Mouse (Mus musculus) neural tube, embryonic 10.5 days (tissue): ENCODE measurements at regions not wholly inside any gene's neighbourhood (a gene's known extent, or its start where the extent isn't known, plus 50 kb on each side); places are given as distances from the start of the nearest gene placed in this dataset.

Source experiments
- DNase-seq: peaks from one replicate; pipeline ENCODE4 v3.0.0-alpha.2; 2017; ENCODE audit warnings: low spot score; ENCODE audit errors: extremely low spot score

DNA sequence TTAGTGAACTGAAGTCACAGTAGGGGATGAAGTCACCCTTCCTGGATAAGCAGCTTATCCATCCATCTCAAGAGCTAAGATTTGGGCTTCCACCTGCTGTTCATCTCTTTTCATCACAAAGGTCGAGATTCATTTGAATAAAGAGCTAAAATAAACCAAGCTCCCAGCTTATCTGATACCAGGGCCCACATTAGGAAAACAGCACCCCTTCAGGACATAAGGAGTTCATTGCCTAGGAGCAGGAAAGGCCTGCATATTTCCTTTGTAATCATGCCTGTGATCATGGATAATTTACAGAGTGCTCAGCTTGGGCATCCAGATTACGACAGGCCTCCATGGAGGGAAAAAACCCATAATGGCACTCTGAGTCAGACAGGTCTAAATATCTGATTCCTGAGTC, 190.7 kb upstream of the Klhl29 start:
- no peak for DNase-seq

DNA sequence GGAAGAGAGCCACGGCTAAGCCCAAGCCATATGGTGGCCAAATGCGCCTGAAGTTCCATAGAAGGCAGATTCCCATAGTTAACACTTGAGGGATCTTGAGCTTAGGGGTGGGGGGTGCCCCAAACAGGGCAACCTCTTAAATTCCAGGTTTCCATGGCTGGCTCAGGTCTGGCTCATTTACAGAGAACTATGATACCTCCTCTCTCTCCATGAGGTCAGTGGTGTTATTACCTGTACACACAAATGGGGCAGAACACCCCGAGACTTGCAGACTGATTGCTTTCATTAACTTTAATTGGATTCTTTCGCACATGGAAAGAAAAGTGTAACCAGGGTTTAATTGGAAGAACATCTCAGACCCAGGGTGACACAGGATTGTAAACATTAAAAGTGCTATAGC, 177.1 kb upstream of the Klhl29 start:
- no peak for DNase-seq

DNA sequence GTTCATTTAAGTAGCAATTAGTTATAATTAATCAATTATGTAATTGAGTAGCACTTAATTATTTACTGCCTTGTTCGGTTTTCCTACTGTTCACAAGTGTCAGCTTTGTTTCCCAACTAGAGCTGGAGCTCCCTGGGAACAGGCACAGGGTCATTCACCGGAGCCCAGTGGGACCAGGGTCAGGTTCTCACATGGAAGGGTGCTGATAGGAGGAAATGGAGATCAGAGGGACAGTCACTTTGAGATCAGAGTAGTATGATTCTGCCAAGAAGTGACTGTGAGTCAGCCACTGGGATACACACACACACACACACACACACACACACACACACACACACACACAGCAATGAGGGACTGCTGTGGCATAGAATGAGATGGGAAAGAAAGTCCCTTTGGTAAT, 176.4 kb upstream of the Klhl29 start:
- no peak for DNase-seq

DNA sequence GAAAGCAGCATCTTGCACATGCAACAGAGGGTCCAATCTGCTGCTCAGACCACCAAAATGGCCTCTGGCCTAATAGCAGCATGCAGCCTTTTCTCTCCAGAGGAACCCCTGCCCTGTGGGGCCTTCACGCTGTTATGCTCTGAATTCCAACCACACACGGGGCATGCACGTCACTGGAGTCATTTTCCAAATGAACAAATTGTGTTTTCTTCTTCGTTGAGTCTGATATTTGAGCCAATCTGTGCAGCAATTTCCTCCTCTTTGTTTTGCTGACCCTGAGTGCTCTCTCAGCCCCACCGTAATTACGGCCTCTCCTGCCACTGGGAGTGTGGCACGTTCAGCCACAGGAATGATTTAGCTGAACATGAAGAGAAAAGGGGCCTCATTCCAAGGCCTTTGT, 174.3 kb upstream of the Klhl29 start:
- peak; percentile 16 for DNase-seq

DNA sequence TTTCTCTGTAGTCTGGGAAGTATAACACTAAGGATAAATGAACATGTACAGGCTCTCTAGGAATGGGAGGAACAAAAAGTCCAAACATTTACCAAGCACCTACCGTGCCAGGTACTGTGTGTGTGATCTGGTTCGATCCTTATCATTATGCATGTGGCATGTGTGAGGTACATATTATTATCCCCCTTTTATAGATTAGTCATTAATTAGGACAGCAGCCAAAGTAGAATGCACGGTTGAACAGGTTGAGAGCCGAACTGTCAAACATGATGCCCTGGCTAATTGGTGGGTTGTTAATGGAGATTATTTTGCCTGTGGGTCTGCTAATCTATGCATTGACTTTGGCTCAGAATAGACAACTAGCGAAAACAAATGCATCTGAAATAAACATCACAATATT, 172.2 kb upstream of the Klhl29 start:
- DNase-seq = no peak

DNA sequence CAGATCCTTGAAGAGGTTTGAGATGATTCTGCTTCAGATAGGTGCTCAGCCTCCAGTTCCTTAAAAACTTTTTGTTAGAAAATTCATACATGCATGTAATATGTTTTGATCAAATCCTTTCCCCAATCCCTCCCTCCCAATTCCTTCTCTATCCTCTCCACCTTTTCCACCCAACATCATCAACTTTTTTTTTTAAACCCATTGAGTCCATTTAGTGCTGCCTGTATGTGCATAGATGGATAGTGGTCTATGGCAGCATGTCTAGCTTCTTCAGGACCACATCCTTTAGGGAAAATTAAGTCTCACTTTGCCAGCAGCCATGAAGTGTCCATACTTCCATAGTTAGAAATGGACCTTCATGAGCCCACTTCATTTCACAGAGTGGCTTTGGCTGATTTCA, 167.2 kb upstream of the Klhl29 start:
- no peak for DNase-seq

DNA sequence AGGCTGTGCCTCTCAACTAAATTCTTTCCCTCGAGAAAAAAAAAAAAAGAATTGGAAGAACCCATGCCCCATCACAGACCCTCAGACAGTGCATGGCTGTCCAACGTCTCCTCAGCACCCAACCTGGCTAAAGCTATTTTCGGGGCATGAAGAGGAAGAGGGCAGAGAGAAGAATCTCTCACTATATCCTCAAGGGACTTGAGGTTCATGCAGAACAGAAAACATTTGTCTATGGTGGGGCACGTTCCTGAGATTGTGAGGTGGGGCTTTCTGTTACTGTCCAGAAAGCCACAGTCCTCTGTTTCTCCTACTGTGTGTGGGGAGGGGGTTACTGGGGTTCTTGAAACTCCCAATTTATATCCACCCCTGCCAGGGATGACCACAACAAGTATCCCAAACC, 120.8 kb upstream of the Klhl29 start:
- DNase-seq = no peak

DNA sequence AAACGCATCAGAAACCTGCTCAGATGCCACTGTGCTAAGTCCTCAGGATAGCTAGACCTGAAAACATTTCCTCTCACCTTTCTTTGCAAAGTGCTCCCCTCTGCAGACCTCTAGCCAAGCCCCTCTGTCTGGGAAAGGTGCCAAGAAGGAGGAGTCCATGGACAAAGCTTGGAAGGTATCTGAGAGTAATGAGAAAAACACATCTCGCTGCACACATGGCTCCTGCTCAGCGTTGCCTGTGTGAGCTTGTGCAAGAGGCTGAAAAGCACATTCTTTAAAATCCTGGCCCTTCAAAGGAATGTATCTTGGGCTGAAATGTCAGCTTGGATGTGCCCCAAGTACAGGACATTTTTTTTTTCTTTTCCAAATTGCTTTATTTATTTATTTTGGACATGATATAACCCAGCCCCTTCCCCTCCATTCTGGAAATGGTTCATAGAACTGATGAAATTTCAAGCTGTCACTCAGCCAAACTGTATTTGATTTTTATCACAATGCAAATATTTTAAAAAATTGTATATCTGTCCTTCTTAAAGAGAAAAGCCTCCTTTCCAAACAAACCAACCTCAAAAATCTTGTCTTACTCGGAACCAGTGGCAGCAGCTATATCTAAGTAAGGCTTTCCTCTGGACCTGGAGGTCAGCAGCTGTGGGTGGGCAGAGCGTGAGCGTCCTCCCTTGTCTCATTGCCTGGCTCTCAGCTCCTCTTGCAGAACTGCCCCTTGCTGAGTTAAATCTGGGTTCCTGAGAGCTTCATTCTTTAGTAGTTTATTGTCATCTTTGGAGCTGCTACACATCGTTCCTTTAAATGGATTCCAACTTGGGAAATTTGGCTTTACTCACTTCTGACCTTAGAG, 119.4 kb upstream of the Klhl29 start:
- peak; percentile 17 for DNase-seq

DNA sequence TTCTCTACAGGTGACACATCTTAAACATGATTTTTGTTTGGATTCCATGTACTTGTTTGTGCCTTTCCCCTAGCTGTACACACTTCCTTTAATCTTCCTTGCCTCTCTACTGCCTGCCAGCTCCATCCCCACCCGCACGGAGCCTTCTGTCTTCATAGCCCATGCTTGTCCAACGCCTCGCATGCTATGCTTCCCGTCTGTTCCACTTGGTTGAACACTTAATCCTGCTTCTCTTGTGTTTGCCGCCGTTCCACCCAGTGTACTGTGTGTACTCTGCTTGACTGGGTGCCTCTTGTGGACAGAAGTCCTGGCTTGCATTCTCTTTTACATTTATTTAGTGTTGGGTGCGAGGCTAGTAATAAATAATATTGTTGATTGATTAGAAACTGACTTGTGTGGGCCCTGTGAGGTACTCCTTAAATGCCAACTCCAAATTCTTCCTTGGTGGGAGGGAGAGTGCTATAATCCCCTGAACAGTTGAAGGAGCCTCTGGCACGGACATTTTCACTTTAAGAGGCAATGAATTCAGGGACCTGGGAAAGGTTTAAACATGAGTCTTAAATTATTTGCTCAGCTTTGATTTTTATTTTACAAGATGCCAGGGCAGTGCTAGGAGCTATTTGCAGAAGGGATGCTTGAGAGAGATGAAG, 88.9 kb upstream of the Klhl29 start:
- no peak for DNase-seq

DNA sequence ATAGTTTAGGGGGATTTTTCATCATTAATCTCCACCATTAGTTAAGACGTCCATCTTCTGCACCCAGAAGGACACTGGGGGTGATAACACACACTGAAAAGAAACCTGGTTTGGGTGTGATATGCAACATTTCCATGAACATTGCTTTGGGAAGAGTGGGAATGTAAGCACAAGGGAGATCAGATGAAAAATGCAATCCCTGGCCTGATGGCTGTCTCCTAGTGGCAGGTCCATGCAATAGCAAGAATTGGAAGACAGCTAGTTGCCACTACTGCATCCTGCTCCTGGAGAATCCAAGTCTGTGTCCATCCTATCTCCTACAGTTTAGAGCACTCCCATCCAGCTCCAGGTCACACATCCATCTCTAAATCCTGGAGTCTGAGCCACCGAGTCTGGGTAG, 77.7 kb upstream of the Klhl29 start:
- DNase-seq = no peak

DNA sequence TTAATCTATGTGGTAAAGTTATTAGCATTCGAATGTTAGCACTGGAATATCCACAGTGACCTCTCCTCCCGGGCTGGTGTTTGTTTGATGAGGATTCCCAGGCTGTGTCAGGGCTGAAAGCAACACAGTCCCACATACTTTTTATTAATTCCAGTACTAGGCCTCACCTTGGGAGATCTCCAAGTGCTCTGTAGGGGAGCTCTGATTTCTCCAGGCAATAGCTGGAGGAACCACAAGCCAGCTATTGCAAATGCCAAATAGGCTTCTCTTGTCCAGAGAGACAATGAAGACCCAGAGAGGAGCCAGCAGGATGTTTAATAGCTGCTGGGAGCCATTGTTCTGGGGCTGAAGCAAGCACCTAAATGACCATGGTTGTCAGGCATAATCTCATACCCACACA, 68.2 kb upstream of the Klhl29 start:
- DNase-seq = no peak

DNA sequence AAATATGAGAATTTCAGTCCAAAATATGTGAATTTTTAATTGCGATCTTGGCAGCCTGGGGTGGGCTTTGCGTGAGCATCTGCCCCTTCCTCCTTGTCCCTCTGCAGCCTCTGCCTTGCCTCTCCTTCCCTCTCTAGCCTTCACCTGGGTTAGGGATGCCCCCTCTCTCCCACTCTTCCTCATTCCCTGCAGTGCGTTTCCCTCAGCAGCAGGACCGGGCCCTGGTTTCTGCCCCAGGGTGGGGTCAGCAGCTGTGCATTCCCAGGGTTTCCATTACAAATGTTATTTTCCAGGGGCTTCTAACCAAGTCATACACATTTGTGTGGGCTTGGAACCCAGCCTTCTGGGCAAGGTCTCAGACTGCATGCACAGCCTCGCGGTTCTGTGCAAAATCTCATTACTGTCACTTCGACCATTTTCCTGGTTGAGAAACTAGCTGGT, 67.6 kb upstream of the Klhl29 start:
- DNase-seq = no peak

DNA sequence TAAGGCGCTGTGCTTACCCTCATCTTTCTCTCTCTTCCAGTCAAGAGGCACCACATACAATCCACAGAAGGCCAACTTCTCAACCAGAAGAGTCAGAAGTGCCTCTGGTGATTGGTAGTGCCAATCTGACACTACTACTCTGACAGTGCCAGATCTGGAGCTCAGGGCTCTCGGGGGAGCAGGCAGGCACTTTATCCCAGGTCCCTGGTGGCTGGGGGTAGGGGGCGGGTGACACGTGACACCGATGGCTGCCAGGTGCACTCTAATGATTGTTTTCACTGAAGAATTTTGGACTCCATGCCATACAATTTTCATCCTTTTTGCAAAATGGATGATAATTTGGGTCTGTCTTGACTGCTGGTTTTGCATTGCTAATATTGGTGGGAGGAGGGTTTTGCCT, 67.2 kb upstream of the Klhl29 start:
- no peak for DNase-seq

DNA sequence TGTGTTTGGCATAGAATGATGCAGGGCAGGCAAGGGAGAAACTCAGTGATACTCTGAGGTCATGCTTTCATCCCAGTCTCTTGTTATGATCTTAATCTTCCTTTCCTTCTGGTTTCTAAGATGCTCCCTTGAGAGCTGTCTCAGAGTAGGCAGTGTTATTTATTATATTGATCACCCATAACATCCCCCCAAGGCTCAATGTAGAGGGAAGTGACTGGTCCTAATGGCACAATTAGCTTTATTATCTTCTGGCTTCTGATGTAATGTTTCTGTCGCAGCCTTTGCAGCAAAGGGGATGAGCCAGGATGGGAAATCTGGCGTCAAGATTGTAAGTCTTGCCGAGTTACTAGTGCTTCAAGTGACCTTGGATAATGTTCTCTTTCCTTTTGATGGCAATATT, 65.0 kb upstream of the Klhl29 start:
- no peak for DNase-seq

DNA sequence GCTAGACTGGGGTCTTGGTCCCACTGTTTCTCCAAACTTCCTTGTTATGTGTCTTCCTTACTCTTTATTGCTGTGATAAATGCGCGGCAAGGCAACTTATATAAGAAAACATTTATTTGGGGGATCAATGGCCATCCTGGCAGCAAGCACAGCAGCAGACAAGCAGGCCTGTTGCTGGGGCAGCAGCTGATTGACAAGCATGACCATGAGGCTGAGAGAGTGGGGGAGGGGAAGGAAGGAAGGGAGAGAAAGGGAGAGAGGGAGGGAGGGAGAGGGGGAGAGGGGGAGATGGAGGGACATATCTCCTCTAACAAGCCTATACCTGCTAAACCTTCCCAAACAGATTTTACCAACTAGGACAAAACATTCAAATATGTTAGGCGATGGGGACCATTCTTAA, 60.4 kb upstream of the Klhl29 start:
- no peak for DNase-seq

DNA sequence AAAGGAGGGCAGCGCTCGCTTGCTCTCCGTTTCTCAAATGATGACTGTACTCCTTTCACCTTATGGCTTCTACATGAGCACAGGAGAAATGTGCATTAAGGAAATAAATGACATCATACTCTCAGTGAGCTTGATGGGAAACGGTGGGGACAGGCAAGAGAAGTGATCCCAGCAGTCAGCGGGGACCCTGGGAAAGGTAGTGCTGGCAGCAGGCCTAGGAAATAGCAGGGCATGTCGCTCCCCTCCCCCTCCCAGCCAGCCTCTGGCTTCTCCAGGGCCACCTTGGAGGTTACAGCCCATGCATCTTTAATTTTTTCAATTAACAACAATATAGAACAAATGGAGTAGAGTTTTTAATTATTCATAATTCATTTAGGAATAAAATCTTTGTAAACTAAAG, 58.6 kb upstream of the Klhl29 start:
- no peak for DNase-seq

DNA sequence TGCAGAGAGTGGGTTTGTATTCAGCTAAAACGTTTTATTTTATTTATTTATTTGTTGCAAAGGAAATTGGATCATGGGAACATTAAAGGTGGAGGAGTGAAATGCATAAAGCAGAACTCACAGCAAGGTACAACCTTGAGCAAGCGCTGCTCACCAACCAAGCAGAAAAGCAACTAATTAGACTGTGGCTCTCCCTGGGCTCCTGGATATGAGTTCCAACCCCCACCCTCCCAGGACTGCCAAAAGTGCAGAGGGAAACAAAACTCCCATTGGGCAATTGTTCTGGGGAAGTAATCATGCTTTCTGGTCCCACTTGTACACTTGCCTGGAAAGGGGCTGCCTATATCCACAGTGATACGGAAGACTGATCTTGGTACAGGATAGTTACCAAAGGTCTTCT, 57.2 kb upstream of the Klhl29 start:
- no peak for DNase-seq

DNA sequence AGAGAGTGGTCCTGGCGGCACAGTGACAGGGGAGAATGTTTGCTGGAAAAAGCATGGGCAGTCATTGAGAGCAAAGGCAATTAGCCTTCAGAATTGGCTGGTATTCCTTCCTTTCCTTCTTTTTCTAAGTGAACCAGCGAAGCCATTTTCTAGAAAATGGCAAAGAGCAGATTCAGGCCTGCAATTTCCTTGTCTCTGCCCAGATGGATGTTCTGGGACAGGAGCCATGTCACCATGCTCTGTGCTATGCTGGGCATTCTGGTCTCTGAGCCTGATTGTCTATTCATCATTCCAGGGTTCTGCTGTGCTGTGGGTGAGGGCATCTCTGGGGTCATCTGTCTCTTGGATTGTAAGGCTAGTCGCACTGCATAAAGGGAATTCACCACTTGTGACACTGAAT, 53.3 kb upstream of the Klhl29 start:
- no peak for DNase-seq
